In genomic region chr6:94700067-94700491, GRCm38 (mm10) we compare ENCODE assay signal across 8 mouse cellular contexts. TPM values are rescaled to one million over a fixed set of nuclear protein-coding genes. Genes with fewer than 3 reads are reported as not detected.
DNase-seq lines count a peak whose midpoint lies in the region; ATAC-seq lines count a peak whose summit lies in the region.

Gene Lrig1 (minus strand): TSS chr6:94700158.

- peak within 1 kb of the TSS; percentile 96 for H3K27ac ChIP-seq in embryonic facial prominence, embryonic 10.5 days (replicated peaks)
- H3K27ac ChIP-seq in intestine, embryonic 15.5 days = peak within 1 kb of the TSS; percentile 91

- peak within 1 kb of the TSS; percentile 98 for H3K9ac ChIP-seq in intestine, embryonic 15.5 days

- intact Hi-C loops in left cerebral cortex, postnatal 14 days (cut with DNase I) = loop anchor here (5.0 kb wide), 1 partner anchor 267 kb away; no protein-coding TSS in a partner anchor

- ATAC-seq in intestine, embryonic 15.5 days = peak; percentile 98
- peak; percentile 97 for ATAC-seq in megakaryocyte-erythroid progenitor cell, adult 5-6 weeks (replicated peaks; ENCODE audit: low FRiP score, low TSS enrichment, poor library complexity, severe bottlenecking)

- DNase-seq in adrenal gland, postnatal 14 days = peak; percentile 99
- peak; percentile 100 for DNase-seq in embryonic facial prominence, embryonic 10.5 days (ENCODE audit: low spot score)
- peak; percentile 90 to 97 for DNase-seq in gastrocnemius, postnatal 4 days (ENCODE audit: low spot score in 2 of 2)
- peak; percentile 96 for DNase-seq in left cerebral cortex, postnatal 14 days (ENCODE audit: low spot score in 2 of 2)
- peak; percentile 95 for DNase-seq in right cerebral cortex, postnatal 14 days
- DNase-seq in urinary bladder, postnatal 25 days (ENCODE audit: low spot score) = peak; percentile 95

- H3K27me3 ChIP-seq in embryonic facial prominence, embryonic 10.5 days (replicated peaks; ENCODE audit: low read depth, poor library complexity, severe bottlenecking) = peaks cover 39% of the 10 kb centered on the region
- H3K27me3 ChIP-seq in intestine, embryonic 15.5 days (replicated peaks) = no peaks in the 10 kb centered on the region

- H3K4me1 ChIP-seq in embryonic facial prominence, embryonic 10.5 days = peaks cover 66% of the 10 kb centered on the region
- peaks cover 32% of the 10 kb centered on the region for H3K4me1 ChIP-seq in intestine, embryonic 15.5 days (replicated peaks)

- no peaks in the 10 kb centered on the region for H3K9me3 ChIP-seq in embryonic facial prominence, embryonic 10.5 days
- no peaks in the 10 kb centered on the region for H3K9me3 ChIP-seq in intestine, embryonic 15.5 days

- H3K4me2 ChIP-seq in intestine, embryonic 15.5 days (replicated peaks) = peak within 1 kb of the TSS; percentile 79

- H3K4me3 ChIP-seq in embryonic facial prominence, embryonic 10.5 days = peak within 1 kb of the TSS; percentile 94
- peak within 1 kb of the TSS; percentile 88 for H3K4me3 ChIP-seq in intestine, embryonic 15.5 days (replicated peaks)

- H3K36me3 ChIP-seq in embryonic facial prominence, embryonic 10.5 days (replicated peaks) = no peaks in the 10 kb centered on the region
- no peaks in the 10 kb centered on the region for H3K36me3 ChIP-seq in intestine, embryonic 15.5 days

- WGBS in embryonic facial prominence, embryonic 10.5 days = under 1% methylated on average over 40 of the region's 40 CpGs
- under 1% methylated on average over 40 of the region's 40 CpGs for WGBS in intestine, embryonic 15.5 days

RNA-seq across cellular contexts. Expression of gene Lrig1, which starts in this region (rescaled TPM):
- 18.5 and 19.1 TPM in 2 replicates for total RNA-seq in adrenal gland, postnatal 14 days (2021)
- polyA plus RNA-seq in embryonic facial prominence, embryonic 10.5 days (2016; fragmentation: Nextera tagmentation; extraction: Ambion mirVana) = 11.7 and 11.8 TPM in 2 replicates
- total RNA-seq in gastrocnemius, postnatal 4 days (2021) = 10 to 100 TPM; 75.3 to 82.6 TPM
- polyA plus RNA-seq in intestine, embryonic 15.5 days (2015; fragmentation: Nextera tagmentation; extraction: Ambion mirVana) = 17.1 and 19.5 TPM in 2 replicates
- 10 to 100 TPM; 28.5 to 30.6 TPM for total RNA-seq in left cerebral cortex, postnatal 14 days (2021)
- total RNA-seq in megakaryocyte-erythroid progenitor cell, adult 5-6 weeks (2014; fragmentation: Nextera tagmentation) = 4.1 and 29.0 TPM in 2 replicates
- 2.7 and 3.5 TPM in 2 replicates for total RNA-seq in megakaryocyte-erythroid progenitor cell, adult 5-6 weeks (2017)

Comparison
In these comparisons a context has a peak if more than half of its experiments do, and no peak if none do; other contexts are left out.
1. Peak in every context shown above with its lines: DNase-seq, ATAC-seq, H3K4me3 ChIP-seq and H3K27ac ChIP-seq.